Mouse (Mus musculus) midbrain, embryonic 11.5 days (tissue): Measurements from ENCODE around the gene Amn1. TPM values are rescaled to one million over a fixed set of nuclear protein-coding genes. Genes with fewer than 3 reads are reported as not detected.

Experiments used
- polyA plus RNA-seq: library from polyadenylated mRNA; unstranded; fragments of >200 nt; fragmentation: Nextera tagmentation; extraction: Ambion mirVana; gene quantifications from 2 replicates; pipeline ENCODE4 v1.2.1, GENCODE M21; 2014

Gene Amn1
- polyA plus RNA-seq, 1 experiment from 2014 or later, result 61.8 TPM

Other genes starting within 250 kb of the Amn1 start
- gene Sinhcaf, start 242.2 kb downstream of the Amn1 start, polyA plus RNA-seq, result 313 and 341 TPM in 2 replicates
- 17.0 and 17.7 TPM in 2 replicates for gene Dennd5b, start 87.0 kb downstream of the Amn1 start, polyA plus RNA-seq
- not detected in 2 replicates for gene Gm10203, start 58.5 kb downstream of the Amn1 start, polyA plus RNA-seq
- 8.0 and 8.6 TPM in 2 replicates for gene Etfbkmt, start 48.9 kb downstream of the Amn1 start, polyA plus RNA-seq
- 42.0 and 44.5 TPM in 2 replicates for gene Resf1, start 120.7 kb upstream of the Amn1 start, polyA plus RNA-seq
- gene Bicd1, start 220.2 kb upstream of the Amn1 start, polyA plus RNA-seq, result 15.5 and 16.5 TPM in 2 replicates